Mouse (Mus musculus) adrenal gland, postnatal 10 days (tissue): ENCODE measurements at regions not wholly inside any gene's neighbourhood (a gene's known extent, or its start where the extent isn't known, plus 50 kb on each side); places are given as distances from the start of the nearest gene placed in this dataset.

Experiments
- DNase-seq: peaks from one replicate; pipeline ENCODE4 v3.0.0; 2021; ENCODE audit warnings: mixed read lengths

DNA sequence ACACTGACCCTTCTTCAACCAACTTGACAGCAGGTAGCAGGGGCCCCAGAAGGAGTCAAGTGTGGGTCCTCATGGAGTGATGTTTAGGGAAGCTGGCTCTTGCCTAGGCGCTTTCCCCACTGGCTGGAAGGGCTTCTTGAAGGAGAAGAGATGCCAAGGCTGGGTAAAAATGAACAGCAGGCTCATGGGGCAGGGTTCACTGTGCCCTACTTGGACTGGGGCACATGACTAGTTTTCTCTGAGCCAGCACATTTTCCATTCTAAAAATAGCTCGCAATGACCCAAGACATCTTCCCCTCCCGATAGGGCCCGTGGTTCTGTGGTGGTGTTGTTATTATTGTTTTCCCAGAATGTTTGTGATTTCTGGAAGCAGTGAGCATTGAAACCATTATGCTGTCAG lies 212.6 kb downstream of the Bcl2l11 start:
- DNase-seq: peak; percentile 51

- DNase-seq: peak; percentile 40
Observed at GRCm38 (mm10) chr2:128339061-128339642, 213.3 kb downstream of the Bcl2l11 start.

DNA sequence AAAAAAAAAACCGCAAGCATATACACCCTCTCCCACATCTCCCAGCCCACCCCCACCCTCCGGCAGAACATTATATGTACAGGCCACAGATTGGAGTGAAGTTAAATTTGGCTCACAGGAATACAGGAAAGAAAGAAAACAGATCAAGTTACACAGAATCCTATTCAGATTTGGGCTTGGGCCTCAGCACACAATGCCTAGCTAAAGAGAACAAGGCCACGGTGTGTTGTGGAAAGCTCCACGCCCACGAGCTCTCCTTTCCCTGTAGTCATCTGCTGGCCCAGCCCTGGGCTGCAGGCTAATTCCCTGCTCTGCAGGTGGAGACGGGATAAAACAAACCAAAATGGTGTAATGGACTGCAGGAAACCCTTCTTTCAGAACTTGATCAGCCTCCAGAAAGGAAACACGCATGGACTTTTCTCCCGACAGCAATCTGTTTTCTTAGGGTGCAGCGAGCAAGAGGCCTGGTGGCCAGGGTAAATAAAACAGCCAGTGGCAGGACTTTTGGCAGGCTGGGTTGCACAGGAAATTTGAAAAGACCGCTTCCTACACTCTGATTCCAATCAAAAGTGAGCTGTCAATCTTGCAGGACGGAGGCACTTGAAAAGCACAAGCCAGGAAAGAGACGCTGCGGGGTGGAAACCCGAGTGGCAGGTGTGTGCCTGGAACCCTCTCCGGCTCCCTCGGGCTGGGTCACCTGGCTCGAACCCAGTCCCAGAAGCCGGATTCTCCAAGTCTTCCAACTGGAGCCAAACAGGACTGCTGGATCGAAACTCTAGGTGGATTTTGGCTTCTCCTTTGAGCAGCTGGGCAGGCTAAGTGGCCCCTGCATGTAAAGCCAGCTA lies 214.0 kb downstream of the Bcl2l11 start:
- no peak for DNase-seq

GRCm38 (mm10) chr2:128340631-128341240 lies 214.9 kb downstream of the Bcl2l11 start:
- DNase-seq: no peak

DNA sequence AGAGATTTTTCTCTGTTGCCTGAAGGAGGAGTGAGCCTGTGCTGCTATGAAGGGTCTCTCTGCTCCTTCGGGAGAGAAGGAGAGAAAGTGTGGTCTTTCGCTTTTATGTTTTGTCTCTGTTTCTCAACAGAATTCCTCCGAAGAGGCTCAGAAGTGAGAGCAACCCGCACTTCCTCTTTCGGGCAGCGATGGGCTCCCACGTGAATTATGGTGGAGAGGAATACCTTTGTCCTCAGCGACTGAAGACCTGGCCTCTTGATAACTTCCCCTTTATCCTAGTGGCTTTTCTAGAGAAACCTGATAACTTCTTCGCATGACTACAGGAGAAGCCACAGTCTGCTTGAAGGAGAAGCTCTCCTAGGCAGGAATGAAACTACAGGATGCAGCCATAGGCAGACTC lies 216.4 kb downstream of the Bcl2l11 start:
- DNase-seq: no peak

- no peak for DNase-seq
Observed at GRCm38 (mm10) chr2:128345557-128345956, 219.7 kb downstream of the Bcl2l11 start.

GRCm38 (mm10) chr2:128348556-128348955 lies 222.7 kb downstream of the Bcl2l11 start:
- DNase-seq: no peak

DNA sequence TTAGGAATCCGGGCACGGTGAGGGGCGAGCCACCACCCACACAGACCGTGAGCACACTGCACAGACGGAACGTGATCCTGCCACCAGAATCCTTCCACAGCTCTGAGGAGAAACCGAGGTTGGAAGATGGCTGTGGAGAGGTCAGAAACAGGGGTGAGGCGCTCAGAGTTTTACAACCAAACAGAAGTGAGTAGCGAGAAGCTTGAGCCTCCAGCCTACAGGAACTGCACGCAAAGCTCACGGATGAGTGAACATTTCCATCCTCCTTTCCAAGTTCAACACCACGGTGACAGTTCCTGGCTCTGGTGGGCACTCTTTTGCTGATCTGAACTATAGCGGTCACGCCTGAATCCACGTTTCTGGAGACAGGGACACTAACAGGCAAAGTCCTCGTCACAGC lies 225.6 kb downstream of the Bcl2l11 start:
- DNase-seq: no peak

DNA sequence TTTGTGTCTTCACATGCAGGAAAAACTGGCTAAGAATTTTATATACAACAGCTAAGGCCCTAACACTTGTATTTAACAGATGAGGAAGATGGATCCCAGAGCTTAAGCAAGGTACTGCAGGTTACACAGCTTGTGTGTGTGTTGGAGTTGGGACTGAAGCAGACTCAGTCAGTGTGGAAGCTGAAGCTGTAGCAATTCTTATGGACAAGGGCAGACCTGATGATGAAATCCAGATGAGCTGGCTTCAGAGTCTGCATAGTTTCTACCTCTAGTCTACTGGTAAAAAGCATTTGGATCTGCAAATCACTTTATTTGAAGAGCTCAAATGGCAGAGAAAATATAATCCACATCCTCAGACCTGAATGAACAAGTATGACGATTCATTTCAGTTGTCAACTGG lies 226.7 kb downstream of the Bcl2l11 start:
- DNase-seq: no peak

DNA sequence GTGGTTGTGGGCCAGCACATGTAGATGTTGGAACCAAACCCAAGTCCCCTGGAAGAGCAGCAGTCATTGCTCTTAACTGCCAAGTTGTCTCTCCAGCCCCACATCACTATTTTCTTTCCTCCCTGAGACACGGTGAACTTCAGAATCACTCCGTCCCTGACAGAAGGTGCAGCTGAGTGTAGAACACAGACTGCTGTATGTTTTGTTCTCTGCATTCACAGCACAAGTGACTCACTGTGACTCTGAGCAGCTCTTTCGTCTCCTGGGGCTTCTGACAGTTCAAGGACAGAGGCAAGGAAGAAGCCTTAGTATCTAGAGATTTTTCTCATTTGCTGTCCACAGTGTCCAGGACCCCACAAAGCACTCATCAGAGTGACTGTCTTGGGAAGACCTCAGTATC lies 227.6 kb downstream of the Bcl2l11 start:
- no peak for DNase-seq

- DNase-seq: no peak
Observed at GRCm38 (mm10) chr2:128356326-128356725, 230.5 kb downstream of the Bcl2l11 start.

GRCm38 (mm10) chr2:128359106-128359505 lies 231.9 kb upstream of the Spdye4c start:
- DNase-seq: no peak

- peak; percentile 49 for DNase-seq
Observed at GRCm38 (mm10) chr2:128360517-128360916, 230.5 kb upstream of the Spdye4c start.

DNA sequence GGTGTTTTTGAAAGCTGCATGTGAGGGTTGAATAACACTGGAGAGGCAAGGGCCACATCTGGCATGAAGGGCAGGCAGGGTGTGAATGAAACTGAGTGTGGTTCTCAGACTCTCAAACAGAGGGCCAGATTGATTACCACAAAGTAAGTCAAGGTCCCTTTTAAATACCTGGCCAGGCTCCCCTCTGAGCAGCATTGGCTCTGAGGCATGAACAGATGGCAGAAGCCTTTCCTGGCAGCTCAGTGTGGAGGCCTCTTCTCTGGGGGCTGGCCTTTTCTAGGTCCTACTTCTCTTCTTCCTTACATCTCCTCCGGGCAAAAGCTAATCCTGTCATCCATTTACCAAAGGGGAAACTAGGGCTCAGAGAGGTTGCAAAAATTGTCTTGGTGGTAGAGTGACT lies 229.6 kb upstream of the Spdye4c start:
- no peak for DNase-seq

DNA sequence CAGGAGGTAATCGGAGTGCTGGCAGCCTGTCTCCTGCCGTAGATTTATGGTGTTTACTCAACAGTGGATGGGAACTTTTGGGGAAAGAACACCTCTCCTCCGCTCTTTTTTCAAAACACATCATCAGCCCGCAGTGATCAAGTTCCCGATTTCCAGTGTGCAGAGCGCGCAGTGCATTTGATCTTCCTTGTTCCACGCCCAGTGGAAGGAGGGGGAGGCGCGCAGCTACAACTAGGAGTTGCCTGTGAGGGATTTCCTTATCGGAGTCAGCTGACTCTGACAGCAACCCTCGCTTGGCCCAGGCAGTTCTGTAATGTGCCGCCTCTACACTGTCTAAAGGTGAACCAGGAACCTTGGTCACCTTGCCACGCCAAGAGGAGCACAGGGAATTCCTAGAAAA lies 226.8 kb upstream of the Spdye4c start:
- DNase-seq: peak; percentile 74

DNA sequence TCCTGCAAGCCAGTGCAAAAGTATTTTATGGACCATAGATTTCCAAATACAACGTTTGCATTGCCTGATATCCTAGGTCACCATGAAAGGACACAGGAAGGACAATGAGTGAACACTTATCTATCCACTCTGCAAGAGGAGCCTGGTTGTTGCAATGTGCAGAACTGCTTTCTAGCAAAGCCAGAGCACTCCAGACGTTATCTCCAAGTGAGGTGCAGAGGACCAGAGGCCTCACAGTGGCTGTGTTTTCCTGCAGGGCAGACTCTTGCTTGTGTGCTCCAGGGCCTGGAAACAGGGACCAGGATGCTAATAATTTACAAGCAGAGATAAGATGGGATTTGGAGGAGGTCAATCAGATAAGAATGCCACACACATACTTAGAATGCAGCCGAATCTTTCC lies 226.0 kb upstream of the Spdye4c start:
- DNase-seq: no peak

- no peak for DNase-seq
Observed at GRCm38 (mm10) chr2:128365775-128366174, 225.2 kb upstream of the Spdye4c start.

- no peak for DNase-seq
Observed at GRCm38 (mm10) chr2:128367266-128368150, 223.5 kb upstream of the Spdye4c start.

DNA sequence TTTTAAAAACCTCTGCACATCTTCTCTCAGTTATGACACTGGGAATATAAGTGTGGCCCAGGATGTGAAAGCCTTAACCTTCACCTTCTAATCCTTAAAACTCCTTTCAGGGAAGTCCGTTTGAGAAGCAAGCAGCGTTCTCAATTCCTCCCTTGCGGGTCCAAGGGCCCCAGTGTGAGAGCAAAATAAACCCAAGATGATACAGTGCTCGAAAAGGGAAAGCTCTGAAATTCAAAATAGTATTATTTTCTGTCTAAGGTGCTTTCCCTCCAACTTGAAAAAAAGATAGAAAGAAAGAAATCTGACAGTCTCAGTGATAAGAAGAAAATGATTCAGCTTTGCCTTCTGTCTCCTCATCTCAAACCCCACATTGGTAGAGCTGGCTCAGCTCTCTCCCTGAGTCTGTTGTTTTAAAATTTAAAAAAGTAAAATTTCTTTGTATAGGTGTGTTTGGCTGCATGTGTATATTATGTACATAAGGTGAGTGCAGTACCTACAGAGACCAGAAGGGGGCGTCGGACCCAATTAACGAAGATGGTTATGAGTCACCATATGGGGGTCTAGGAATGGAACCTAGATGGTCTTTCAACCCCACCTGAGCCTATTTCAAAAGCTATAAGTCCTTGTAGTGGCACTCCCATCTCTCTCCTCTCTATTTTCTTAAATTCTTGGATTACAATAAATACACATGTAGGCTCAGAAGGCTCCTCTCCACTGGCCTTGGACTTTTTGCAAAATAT lies 222.3 kb upstream of the Spdye4c start:
- no peak for DNase-seq

DNA sequence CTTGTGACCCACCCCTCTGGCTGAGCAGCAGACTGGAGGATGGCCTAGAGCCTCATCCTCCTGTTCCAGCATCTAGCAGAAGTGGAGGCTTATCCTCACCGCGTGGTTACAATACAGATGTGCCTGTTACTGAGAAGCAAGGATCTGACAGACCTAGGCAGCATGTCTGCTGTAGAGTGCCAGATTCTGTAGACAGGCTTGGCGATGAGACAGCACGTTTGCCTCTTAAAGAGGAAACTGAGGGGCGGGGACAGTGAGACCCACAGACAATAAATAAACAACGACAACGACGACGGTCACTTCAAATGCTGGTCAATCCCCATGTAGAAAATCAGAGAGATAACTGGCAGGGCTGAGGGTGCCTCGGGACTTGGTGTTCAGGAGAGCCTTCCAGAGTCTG lies 220.2 kb upstream of the Spdye4c start:
- no peak for DNase-seq

DNA sequence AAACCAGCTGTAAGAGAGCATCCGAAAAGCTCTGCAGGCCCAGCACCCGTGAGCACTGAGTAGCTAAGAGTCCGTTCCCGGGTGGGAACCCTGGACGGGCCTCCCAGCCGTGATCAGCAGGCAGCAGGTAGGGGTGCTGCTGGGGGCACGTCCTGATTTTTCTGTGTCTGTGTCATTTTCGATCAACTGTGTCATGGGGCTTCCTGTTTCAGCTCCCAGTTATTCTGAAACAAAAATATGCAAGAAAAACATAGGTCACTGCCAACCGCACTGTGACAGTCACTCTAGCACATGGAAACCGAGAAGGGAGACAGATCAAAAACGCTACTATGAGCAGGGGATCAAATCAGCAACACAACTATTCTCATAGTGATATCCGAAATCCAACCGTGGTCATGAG lies 218.8 kb upstream of the Spdye4c start:
- no peak for DNase-seq
